Mouse (Mus musculus): ENCODE results near the gene Epb41l1.

- TF ChIP-seq CTCF (conservative IDR thresholded peaks at IDR 0.05; ENCODE audit: low read length) (no peak), NANOG (IDR thresholded peaks at IDR 0.05; ENCODE audit: borderline replicate concordance, low read length) (no peak)
These were observed 3.0 kb downstream of the Epb41l1 start for GRCm38 (mm10) chr2:156423672-156424071.

Measured in E14TG2a.4 (cell line).